Mouse (Mus musculus) C2C12 (cell line): ENCODE data around the gene Zc3h12c. TPM values are rescaled to one million over a fixed set of nuclear protein-coding genes. Genes with fewer than 3 reads are reported as not detected.

ENCODE experiments used
- H3K27me3 ChIP-seq: one replicate; pipeline ENCODE4 v1.6.1; 2011; ENCODE audit not compliant: control insufficient read depth, insufficient read depth, insufficient read length
- H3K36me3 ChIP-seq: one replicate; pipeline ENCODE4 v1.6.1; 2011; ENCODE audit not compliant: control insufficient read depth, insufficient read depth
- H3K4me3 ChIP-seq: one replicate; pipeline ENCODE4 v1.5.1; 2011; ENCODE audit warnings: mild to moderate bottlenecking, control low read depth; ENCODE audit not compliant: poor library complexity, insufficient read depth, severe bottlenecking
- H3K79me2 ChIP-seq: one replicate; pipeline ENCODE4 v1.6.1; 2011; ENCODE audit not compliant: control insufficient read depth, insufficient read depth
- H3K79me3 ChIP-seq: one replicate; pipeline ENCODE4 v1.6.1; 2011; ENCODE audit warnings: low read depth, control low read depth
- H3ac ChIP-seq: one replicate; pipeline ENCODE3; 2011; ENCODE audit warnings: low read depth; ENCODE audit not compliant: control insufficient read depth, insufficient read length
- CEBPB ChIP-seq: IDR thresholded peaks from one replicate; pipeline ENCODE4 v1.6.1; 2011; ENCODE audit warnings: low read depth, mild to moderate bottlenecking, control low read depth, moderate library complexity
- CTCF ChIP-seq: IDR thresholded peaks from one replicate; pipeline ENCODE4 v1.5.1; 2011; ENCODE audit not compliant: control insufficient read depth, insufficient read depth, insufficient read length
- FOSL1 ChIP-seq: IDR thresholded peaks from one replicate; pipeline ENCODE4 v1.8.0; 2011; ENCODE audit warnings: mild to moderate bottlenecking, low read length; ENCODE audit not compliant: poor library complexity, insufficient read depth, severe bottlenecking
- MAX ChIP-seq: IDR thresholded peaks from one replicate; pipeline ENCODE4 v1.6.1; 2011; ENCODE audit warnings: mild to moderate bottlenecking, control low read depth
- MYOD1 ChIP-seq: IDR thresholded peaks from one replicate; pipeline ENCODE4 v1.6.1; 2011; ENCODE audit warnings: low read depth; ENCODE audit not compliant: control insufficient read depth, insufficient read length
- MYOG ChIP-seq: IDR thresholded peaks from one replicate; pipeline ENCODE4 v1.6.1; 2011; ENCODE audit not compliant: control insufficient read depth, insufficient read length; ENCODE audit errors: extremely low read depth
- USF1 ChIP-seq: IDR thresholded peaks from one replicate; pipeline ENCODE4 v1.6.1; 2011; ENCODE audit warnings: low read depth, mild to moderate bottlenecking, control low read depth, moderate library complexity
- long read RNA-seq, 2 experiments: library from polyadenylated mRNA; unstranded; transcript quantifications; one replicate each; pipeline ENCODE4 v2.0.0; 2019 to 2020
- polyA plus RNA-seq: library from polyadenylated mRNA; unstranded; fragments of >200 nt; fragmentation: generic; extraction: Trizol; gene quantifications from one replicate; pipeline ENCODE4 v1.2.1, GENCODE M21; 2012; ENCODE audit warnings: missing spikeins

Gene Zc3h12c
- polyA plus RNA-seq, result 1.2 TPM
- long read RNA-seq, experiment 1, result 0 reads
- long read RNA-seq, experiment 2, partial matches to known transcripts, result 3 of 4 reads
- long read RNA-seq, experiment 2, other reads (novel, unspliced or antisense), result 1 of 4 reads

DNA sequence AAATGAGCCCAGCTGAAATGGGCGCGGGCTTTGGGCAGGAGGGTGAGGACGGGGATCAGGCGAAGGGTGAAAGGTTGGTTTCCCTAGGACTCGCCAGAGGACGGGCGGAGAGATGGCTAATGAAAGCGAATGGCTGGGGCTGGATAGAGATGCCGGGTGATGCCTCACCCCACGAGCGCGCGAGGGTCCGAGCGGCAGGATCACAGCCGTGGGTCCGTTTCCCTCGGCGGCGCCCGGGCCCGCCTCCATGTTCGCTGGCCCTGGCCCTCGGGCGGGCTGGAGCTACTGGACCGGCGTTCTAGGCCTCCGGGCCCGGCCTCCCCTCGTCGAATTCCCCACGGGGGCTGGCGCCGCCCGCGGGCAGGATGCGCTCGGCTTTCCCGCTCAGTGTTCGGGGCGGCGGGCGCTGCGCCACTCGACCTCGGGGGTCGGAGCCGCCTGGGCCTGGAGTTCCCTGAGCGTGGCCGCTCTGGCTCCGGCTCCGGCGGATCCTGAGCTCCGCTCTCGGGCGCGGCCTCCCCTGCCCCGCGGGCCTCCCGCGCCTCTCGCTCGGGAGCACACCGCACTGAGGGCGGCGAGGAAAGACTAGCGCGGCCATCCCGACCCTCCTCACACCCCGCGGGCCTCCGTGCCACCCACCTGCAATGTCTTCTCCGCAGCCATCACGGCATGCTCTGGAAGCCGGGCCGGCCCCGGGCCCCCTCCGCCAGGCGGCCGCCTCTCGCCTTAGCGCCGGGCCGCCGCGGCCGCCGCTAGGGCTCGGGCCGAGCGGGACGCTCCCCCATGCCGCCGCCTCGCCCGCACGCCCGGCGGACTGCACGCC is at the start of gene Zc3h12c:
Zc3h12c (minus strand) TSS at position 710 of the 823 bp plus-strand sequence.
- H3K79me3 ChIP-seq, result peaks cover 30% of the 10 kb centered on the region
- H3ac ChIP-seq, result peak within 1 kb of the TSS; percentile 98
- H3K4me3 ChIP-seq, result peak within 1 kb of the TSS; percentile 48
- no peaks in the 10 kb centered on the region for H3K36me3 ChIP-seq
- no peaks in the 10 kb centered on the region for H3K27me3 ChIP-seq
- peaks cover 53% of the 10 kb centered on the region for H3K79me2 ChIP-seq
- no peak for TF ChIP-seq MAX
- TF ChIP-seq MYOG, result no peak
- no peak for TF ChIP-seq CTCF
- no peak for TF ChIP-seq MYOD1
- no peak for TF ChIP-seq CEBPB
- no peak for TF ChIP-seq FOSL1
- TF ChIP-seq USF1, result no peak

DNA sequence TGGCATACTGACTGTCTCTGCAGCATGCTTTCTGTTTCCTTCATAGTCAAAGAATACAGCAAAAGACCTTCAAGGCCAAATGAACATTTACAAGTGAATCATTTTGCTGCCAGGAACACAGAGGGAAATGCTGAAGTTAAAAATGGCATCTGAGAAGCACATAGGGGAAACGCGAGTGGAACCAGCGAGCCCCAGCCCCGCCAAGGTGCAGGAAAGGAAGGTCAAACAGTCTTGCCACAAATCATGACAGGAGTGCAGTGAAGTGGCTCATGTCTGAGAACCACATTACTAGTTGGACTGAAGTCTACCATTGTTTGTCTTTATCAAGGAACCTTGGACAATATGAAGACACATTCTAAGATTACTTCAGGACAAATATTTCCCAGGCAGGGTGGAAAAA is 49.3 kb upstream of the Zc3h12c start:
- TF ChIP-seq MYOG (no peak), MYOD1 (no peak), USF1 (no peak), MAX (no peak), FOSL1 (no peak), CTCF (no peak), CEBPB (no peak)
- no peaks in the 10 kb centered on the region for H3K79me3 ChIP-seq
- H3K79me2 ChIP-seq, result no peaks in the 10 kb centered on the region
- no peaks in the 10 kb centered on the region for H3K36me3 ChIP-seq
- H3K27me3 ChIP-seq, result no peaks in the 10 kb centered on the region
- no peak overlapping the region for H3ac ChIP-seq
- H3K4me3 ChIP-seq, result no peak overlapping the region

DNA sequence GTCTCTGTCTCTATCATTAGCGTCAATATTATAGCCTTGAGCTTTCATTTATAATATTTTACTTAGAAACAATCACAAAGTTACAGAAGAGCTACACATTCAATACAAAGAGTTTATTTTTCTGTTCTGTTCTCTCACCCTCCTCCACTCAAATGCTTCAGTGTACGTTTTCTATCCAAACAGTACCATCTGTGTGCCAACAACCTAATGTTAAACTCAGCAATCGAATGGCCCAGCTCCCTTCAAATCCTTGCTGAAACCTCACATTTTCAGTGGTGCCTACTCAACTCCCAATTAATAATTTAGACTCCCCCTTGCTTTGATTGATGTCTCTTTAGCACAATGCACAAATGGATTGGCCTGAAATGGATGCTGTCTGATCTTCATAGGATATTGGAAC is 46.9 kb upstream of the Zc3h12c start:
- H3K36me3 ChIP-seq, result no peaks in the 10 kb centered on the region
- TF ChIP-seq CTCF (no peak), MYOG (no peak), CEBPB (no peak), MYOD1 (no peak), FOSL1 (no peak), MAX (no peak), USF1 (no peak)
- H3K27me3 ChIP-seq, result no peaks in the 10 kb centered on the region
- no peak overlapping the region for H3ac ChIP-seq
- H3K79me2 ChIP-seq, result no peaks in the 10 kb centered on the region
- no peak overlapping the region for H3K4me3 ChIP-seq
- no peaks in the 10 kb centered on the region for H3K79me3 ChIP-seq

DNA sequence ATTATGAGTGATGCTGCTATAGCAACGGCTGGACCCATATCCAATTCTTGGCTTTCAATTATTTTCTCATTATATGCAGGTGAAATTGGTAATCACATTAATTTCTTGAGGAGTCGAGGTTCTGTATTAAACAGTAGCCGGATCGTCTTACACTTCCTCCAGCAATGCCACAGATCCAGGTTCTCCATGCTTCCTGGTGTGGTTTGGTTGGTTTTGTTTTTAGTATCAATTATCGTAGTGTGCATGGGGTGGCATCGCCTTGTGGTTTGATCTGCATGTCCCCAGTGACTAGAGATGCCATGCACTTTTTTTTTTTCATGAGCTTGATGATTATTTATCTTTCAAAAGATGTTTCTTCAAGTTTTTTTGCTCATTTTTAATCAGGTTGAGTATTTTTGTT is 44.0 kb upstream of the Zc3h12c start:
- TF ChIP-seq MYOD1 (no peak), MYOG (no peak), FOSL1 (no peak), USF1 (no peak), MAX (no peak), CEBPB (no peak), CTCF (no peak)
- Histone ChIP-seq H3K79me3 (no peaks in the 10 kb centered on the region), H3K79me2 (no peaks in the 10 kb centered on the region), H3ac (no peak overlapping the region), H3K4me3 (no peak overlapping the region), H3K36me3 (no peaks in the 10 kb centered on the region), H3K27me3 (no peaks in the 10 kb centered on the region)

DNA sequence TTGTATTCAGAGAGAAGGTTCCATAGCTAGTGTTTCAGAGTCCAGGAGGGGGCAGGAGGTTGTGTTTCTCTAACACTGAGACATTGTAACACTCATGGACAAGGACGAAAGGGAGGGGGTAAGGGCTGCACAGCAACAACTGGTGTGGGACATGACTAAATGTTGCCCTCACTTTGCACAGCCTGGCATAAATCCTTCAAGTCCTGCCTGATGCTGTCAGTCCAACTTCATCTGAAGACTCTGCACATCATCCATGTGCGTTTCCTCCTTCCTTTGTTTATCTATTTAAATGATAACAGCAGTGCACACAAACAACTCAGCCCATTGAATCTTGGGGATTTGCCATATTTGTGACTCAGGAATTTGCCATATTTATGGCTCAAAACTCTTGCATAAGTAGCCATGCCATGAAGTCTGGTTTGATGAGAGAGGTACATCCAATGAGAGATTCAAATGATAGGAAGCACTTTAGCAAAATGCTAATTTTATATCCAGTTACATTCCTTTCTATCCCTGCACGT is 40.2 kb upstream of the Zc3h12c start:
- no peak overlapping the region for H3ac ChIP-seq
- no peaks in the 10 kb centered on the region for H3K79me3 ChIP-seq
- H3K36me3 ChIP-seq, result no peaks in the 10 kb centered on the region
- no peaks in the 10 kb centered on the region for H3K79me2 ChIP-seq
- no peak for TF ChIP-seq MAX
- peak; percentile 13 for TF ChIP-seq CEBPB
- no peaks in the 10 kb centered on the region for H3K27me3 ChIP-seq
- no peak overlapping the region for H3K4me3 ChIP-seq

DNA sequence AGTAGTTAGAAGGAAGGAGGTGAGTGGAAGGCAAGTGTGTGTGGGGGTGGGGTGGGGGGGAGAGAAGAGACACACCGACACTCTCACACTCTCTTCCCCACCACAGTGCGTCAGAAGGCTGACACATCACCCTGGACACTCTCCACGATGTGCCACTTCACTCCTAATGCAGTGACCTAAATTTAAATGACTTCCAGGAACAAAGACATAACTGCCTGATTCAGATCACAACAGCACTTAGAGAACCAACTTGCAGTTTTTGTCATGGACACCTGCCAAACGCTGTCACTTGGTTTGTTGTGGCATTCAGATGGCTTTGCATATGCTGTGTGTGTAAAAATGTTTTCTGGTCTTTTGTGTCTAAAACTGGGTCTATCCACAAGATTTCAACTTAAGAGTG is 34.8 kb upstream of the Zc3h12c start:
- H3K4me3 ChIP-seq, result no peak overlapping the region
- no peaks in the 10 kb centered on the region for H3K79me3 ChIP-seq
- no peak overlapping the region for H3ac ChIP-seq
- no peaks in the 10 kb centered on the region for H3K79me2 ChIP-seq
- TF ChIP-seq MAX, result no peak
- no peak for TF ChIP-seq MYOD1
- TF ChIP-seq CTCF, result no peak
- no peak for TF ChIP-seq USF1
- no peak for TF ChIP-seq CEBPB
- TF ChIP-seq FOSL1, result no peak
- no peak for TF ChIP-seq MYOG
- H3K27me3 ChIP-seq, result no peaks in the 10 kb centered on the region
- no peaks in the 10 kb centered on the region for H3K36me3 ChIP-seq
